Mouse (Mus musculus) liver, embryonic 14.5 days (tissue): ENCODE measurements around the gene Sit1. TPM values are rescaled to one million over a fixed set of nuclear protein-coding genes. Genes with fewer than 3 reads are reported as not detected.

ENCODE experiments used
- ATAC-seq: fragments of 200-750 bp; cut with Nextera tagmentation; 2 replicates; pipeline ENCODE4 v1.8.0; 2017; ENCODE audit warnings: moderate number of reproducible peaks, mild to moderate bottlenecking, moderate library complexity; ENCODE audit not compliant: insufficient read depth
- DNase-seq, 3 experiments: peaks; one replicate each; pipeline ENCODE4 v3.0.0-alpha.2; 2012 to 2013; ENCODE audit warnings: low read depth in 3 of 3, low spot score in 3 of 3
- H3K27ac ChIP-seq: fragments of 300-500 bp; sonication (generic); 2 replicates; pipeline ENCODE4 v1.5.1; 2014; ENCODE audit warnings: moderate library complexity, mild to moderate bottlenecking, control low read depth, inconsistent platforms
- H3K27me3 ChIP-seq: fragments of 300-500 bp; sonication (generic); 2 replicates; pipeline ENCODE4 v1.6.1; 2014; ENCODE audit warnings: mild to moderate bottlenecking, low read length, moderate library complexity; ENCODE audit not compliant: control insufficient read depth, insufficient read depth
- H3K36me3 ChIP-seq: fragments of 300-500 bp; sonication (generic); replicated peaks from 2 replicates; pipeline ENCODE4 v1.6.1; 2014; ENCODE audit warnings: low read depth; ENCODE audit not compliant: control insufficient read depth, insufficient read depth
- H3K4me1 ChIP-seq, 2 experiments: fragments of 200-500 bp in 1 of 2; fragments of 300-500 bp in 1 of 2; sonication (generic) in 1 of 2; replicated peaks; 2 replicates each; pipeline ENCODE4 v1.6.1; 2012 to 2014; ENCODE audit warnings: antibody characterized with exemption in 1 of 2, inconsistent platforms in 1 of 2, low read length in 1 of 2; ENCODE audit not compliant: control insufficient read depth in 2 of 2, insufficient read depth in 2 of 2
- H3K4me2 ChIP-seq: fragments of 300-500 bp; sonication (generic); 2 replicates; pipeline ENCODE4 v1.6.1; 2014; ENCODE audit warnings: low read depth, mild to moderate bottlenecking, control low read depth, moderate library complexity
- H3K4me3 ChIP-seq, 2 experiments: fragments of 200-500 bp in 1 of 2; fragments of 300-500 bp in 1 of 2; sonication (generic) in 1 of 2; 2 replicates each; pipeline ENCODE4 v1.5.1; 2012 to 2014; ENCODE audit warnings: low read depth in 2 of 2, low read length in 2 of 2, mild to moderate bottlenecking in 2 of 2, control low read depth in 1 of 2, inconsistent platforms in 1 of 2, moderate library complexity in 1 of 2; ENCODE audit not compliant: insufficient read depth in 1 of 2
- H3K9ac ChIP-seq: fragments of 300-500 bp; sonication (generic); replicated peaks from 2 replicates; pipeline ENCODE4 v1.6.1; 2014; ENCODE audit warnings: mild to moderate bottlenecking, control low read depth, moderate library complexity
- H3K9me3 ChIP-seq: fragments of 300-500 bp; sonication (generic); 2 replicates; pipeline ENCODE4 v1.6.1; 2016; ENCODE audit warnings: low read length, mixed read lengths; ENCODE audit not compliant: control insufficient read depth
- CTCF ChIP-seq: IDR thresholded peaks from 2 replicates; pipeline ENCODE4 v1.5.1; 2016; ENCODE audit warnings: antibody characterized with exemption, low read depth, control low read depth
- EP300 ChIP-seq: IDR thresholded peaks from 2 replicates; pipeline ENCODE4 v1.6.1; 2016; ENCODE audit warnings: antibody characterized with exemption, low read depth
- WGBS: fragments of 180-500 bp; shearing (Covaris S2); extraction: QIAGEN DNeasy Blood & Tissue Kit; methylation state at CpG from one replicate; pipeline ENCODE4 v1.1.7; 2014; ENCODE audit not compliant: insufficient replicate concordance; 5-methylcytosine and 5-hydroxymethylcytosine counted together
- polyA plus RNA-seq, 2 experiments: library from polyadenylated mRNA; depleted of rRNA in 1 of 2; stranded (reverse) in 1 of 2; unstranded in 1 of 2; fragments of >200 nt; fragmentation: Nextera tagmentation in 1 of 2; extraction: Ambion mirVana in 1 of 2; gene quantifications; 2 replicates each; pipeline versions ENCODE4 v1.2.1 to v1.2.3; 2012 to 2014

The Sit1 gene
- polyA plus RNA-seq, 2 experiments: 0.04 TPM; not detected in 1

GRCm38 (mm10) chr4:43457124-43457523 is 26.4 kb downstream of the Sit1 start:
- 26% methylated on average over 8 of the region's 8 CpGs for WGBS
- H3K4me2 ChIP-seq: no peak overlapping the region
- no peaks in the 10 kb centered on the region for H3K36me3 ChIP-seq
- H3K27me3 ChIP-seq: peaks cover 23% of the 10 kb centered on the region
- TF ChIP-seq EP300 (no peak), CTCF (no peak)
- no peak overlapping the region for H3K27ac ChIP-seq
- ATAC-seq: no peak
- no peaks in the 10 kb centered on the region for H3K4me1 ChIP-seq
- H3K4me3 ChIP-seq: no peak overlapping the region
- DNase-seq: no peak
- no peak overlapping the region for H3K9ac ChIP-seq
- H3K9me3 ChIP-seq: no peaks in the 10 kb centered on the region

GRCm38 (mm10) chr4:43456470-43456869 is 27.1 kb downstream of the Sit1 start:
- Histone ChIP-seq H3K9ac (no peak overlapping the region), H3K4me1 (no peaks in the 10 kb centered on the region), H3K27ac (no peak overlapping the region), H3K4me3 (no peak overlapping the region), H3K9me3 (no peaks in the 10 kb centered on the region), H3K4me2 (no peak overlapping the region), H3K27me3 (peaks cover 26% of the 10 kb centered on the region), H3K36me3 (no peaks in the 10 kb centered on the region)
- WGBS: 21% methylated on average over 4 of the region's 4 CpGs
- DNase-seq: no peak
- TF ChIP-seq CTCF (no peak), EP300 (no peak)
- ATAC-seq: no peak

GRCm38 (mm10) chr4:43454041-43454836 is 29.3 kb downstream of the Sit1 start, which contains the start of gene Cd72:
TSS of gene Cd72 (minus strand) at chr4:43454628.
- Histone ChIP-seq H3K4me1 (no peaks in the 10 kb centered on the region), H3K27me3 (peaks cover 26% of the 10 kb centered on the region), H3K9ac (no peak within 1 kb of the TSS), H3K4me3 (no peak within 1 kb of the TSS), H3K36me3 (no peaks in the 10 kb centered on the region), H3K9me3 (no peaks in the 10 kb centered on the region), H3K4me2 (peak within 1 kb of the TSS; percentile 20; the same call in 1 of the 2 replicates), H3K27ac (no peak within 1 kb of the TSS)
- ATAC-seq (no peak), DNase-seq (no peak)
- TF ChIP-seq EP300: no peak
- TF ChIP-seq CTCF: no peak
- 14% methylated on average over 20 of the region's 20 CpGs for WGBS

GRCm38 (mm10) chr4:43453413-43453812 is 30.1 kb downstream of the Sit1 start:
- WGBS: 2% methylated on average over 17 of the region's 18 CpGs
- H3K4me3 ChIP-seq: no peak overlapping the region
- no peaks in the 10 kb centered on the region for H3K9me3 ChIP-seq
- no peak for TF ChIP-seq CTCF
- no peak for TF ChIP-seq EP300
- H3K9ac ChIP-seq: no peak overlapping the region
- no peaks in the 10 kb centered on the region for H3K36me3 ChIP-seq
- H3K4me1 ChIP-seq: no peaks in the 10 kb centered on the region
- peaks cover 26% of the 10 kb centered on the region for H3K27me3 ChIP-seq
- ATAC-seq (no peak), DNase-seq (no peak)
- H3K4me2 ChIP-seq: peak overlapping the region; percentile 20; the same call in 1 of the 2 replicates
- no peak overlapping the region for H3K27ac ChIP-seq

GRCm38 (mm10) chr4:43452315-43452714 is 31.2 kb downstream of the Sit1 start:
- peaks cover 26% of the 10 kb centered on the region for H3K27me3 ChIP-seq
- 33% methylated on average over 11 of the region's 11 CpGs for WGBS

More at GRCm38 (mm10) chr4:43452315-43452714, 31.2 kb downstream of the Sit1 start:
- Histone ChIP-seq H3K9me3 (no peaks in the 10 kb centered on the region), H3K9ac (no peak overlapping the region), H3K4me3 (no peak overlapping the region), H3K27ac (no peak overlapping the region), H3K36me3 (no peaks in the 10 kb centered on the region), H3K4me1 (no peaks in the 10 kb centered on the region), H3K4me2 (no peak overlapping the region)
- TF ChIP-seq CTCF (no peak), EP300 (no peak)
- no peak for DNase-seq
- no peak for ATAC-seq
